Mouse (Mus musculus) liver, adult 2 months (tissue): ENCODE results near the gene Nxpe2.

Experiments used
- CTCF ChIP-seq: fragments of 200-500 bp; IDR thresholded peaks from 2 replicates; pipeline ENCODE4 v1.5.1; 2011; ENCODE audit warnings: low read depth, low read length, control low read depth
- POLR2A ChIP-seq: fragments of 200-500 bp; IDR thresholded peaks from 2 replicates; pipeline ENCODE4 v1.6.1; 2011; ENCODE audit warnings: low read length, control low read depth; ENCODE audit not compliant: insufficient read depth; ENCODE audit errors: extremely low read depth

DNA sequence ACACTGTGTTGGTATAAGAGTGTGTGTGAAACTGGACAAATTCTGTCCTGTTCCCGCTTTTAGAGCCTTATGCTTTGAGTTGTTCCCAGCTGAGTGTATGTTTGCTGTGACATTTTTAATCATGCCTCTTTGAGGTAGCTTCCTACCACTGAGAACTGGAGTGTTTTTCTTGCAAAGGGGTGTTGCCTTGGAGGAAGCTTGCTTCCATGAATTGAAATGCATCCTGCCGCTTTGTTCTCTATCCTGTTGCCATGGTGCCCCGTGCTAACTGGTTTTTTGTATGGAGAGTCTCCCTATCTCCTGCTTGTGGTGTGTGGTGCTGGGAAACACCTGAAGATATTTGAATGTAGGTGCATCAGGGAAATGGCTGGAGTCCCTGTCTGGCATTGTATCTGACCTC lies 39.1 kb downstream of the Nxpe2 start:
- TF ChIP-seq CTCF: no peak
- no peak for TF ChIP-seq POLR2A
